Mouse (Mus musculus): ENCODE measurements at regions not wholly inside any gene's neighbourhood (a gene's known extent, or its start where the extent isn't known, plus 50 kb on each side); places are given as distances from the start of the nearest gene placed in this dataset.
A peak's percentile ranks its signal among the peaks of the same experiment; 100 is the strongest.

GRCm38 (mm10) chr2:137808401-137809230 is 447.7 kb upstream of the Btbd3 start:
- DNase-seq: no peak

- DNase-seq: no peak
These were observed 448.6 kb upstream of the Btbd3 start for GRCm38 (mm10) chr2:137807594-137808295.

GRCm38 (mm10) chr2:137794841-137795240 is 461.5 kb upstream of the Btbd3 start:
- DNase-seq: no peak

GRCm38 (mm10) chr2:137784091-137784490 is 472.3 kb upstream of the Btbd3 start:
- DNase-seq: no peak

GRCm38 (mm10) chr2:137777430-137777829 is 478.9 kb upstream of the Btbd3 start:
- DNase-seq: no peak

- DNase-seq: no peak
These were observed 491.6 kb upstream of the Btbd3 start for GRCm38 (mm10) chr2:137764785-137765184.

GRCm38 (mm10) chr2:137759455-137759854 is 496.9 kb upstream of the Btbd3 start:
- no peak for DNase-seq

GRCm38 (mm10) chr2:137758389-137758788 is 498.0 kb upstream of the Btbd3 start:
- DNase-seq: no peak

- DNase-seq: no peak
These were observed 498.8 kb upstream of the Btbd3 start for GRCm38 (mm10) chr2:137757231-137758212.

GRCm38 (mm10) chr2:137756220-137756619 is 500.1 kb upstream of the Btbd3 start:
- no peak for DNase-seq

- DNase-seq: no peak
These were observed 501.9 kb upstream of the Btbd3 start for GRCm38 (mm10) chr2:137754481-137754880.

- DNase-seq: peak; percentile 23
These were observed 524.0 kb upstream of the Btbd3 start for GRCm38 (mm10) chr2:137732410-137732809.

- DNase-seq: peak; percentile 7
These were observed 525.9 kb upstream of the Btbd3 start for GRCm38 (mm10) chr2:137730472-137730931.

GRCm38 (mm10) chr2:137729871-137730270 is 526.5 kb upstream of the Btbd3 start:
- peak; percentile 44 for DNase-seq

- DNase-seq: no peak
These were observed 527.2 kb upstream of the Btbd3 start for GRCm38 (mm10) chr2:137729207-137729606.

GRCm38 (mm10) chr2:137723651-137724050 is 532.7 kb upstream of the Btbd3 start:
- no peak for DNase-seq

- no peak for DNase-seq
These were observed 534.5 kb upstream of the Btbd3 start for GRCm38 (mm10) chr2:137721767-137722424.

GRCm38 (mm10) chr2:137715891-137716290 is 540.5 kb upstream of the Btbd3 start:
- no peak for DNase-seq

- no peak for DNase-seq
These were observed 549.8 kb upstream of the Btbd3 start for GRCm38 (mm10) chr2:137706528-137706988.

GRCm38 (mm10) chr2:137705724-137706422 is 550.5 kb upstream of the Btbd3 start:
- no peak for DNase-seq

GRCm38 (mm10) chr2:137704948-137705723 is 551.2 kb upstream of the Btbd3 start:
- DNase-seq: no peak
